Mouse (Mus musculus): ENCODE data around the gene Inpp4b. TPM values are rescaled to one million over a fixed set of nuclear protein-coding genes. Genes with fewer than 3 reads are reported as not detected.

Gene Inpp4b
- polyA plus RNA-seq, 1 experiment, result 1.9 TPM

GRCm38 (mm10) chr8:81774010-81774409, 431.7 kb downstream of the Inpp4b start:
- WGBS, result 71% methylated on average over 4 of the region's 4 CpGs
- no peak for DNase-seq
- H3K36me3 ChIP-seq (ENCODE audit: control insufficient read depth, insufficient read depth, low read length), result no peaks in the 10 kb centered on the region
- H3K27me3 ChIP-seq (replicated peaks; ENCODE audit: control insufficient read depth, insufficient read depth, low read length), result no peaks in the 10 kb centered on the region
- H3K27ac ChIP-seq (ENCODE audit: insufficient read depth, low read depth, low read length), result no peak overlapping the region
- no peaks in the 10 kb centered on the region for H3K4me1 ChIP-seq (ENCODE audit: control insufficient read depth, insufficient read depth, low read length)
- TF ChIP-seq CTCF (conservative IDR thresholded peaks at IDR 0.05; ENCODE audit: insufficient read depth, insufficient read length, low read depth, low read length) (no peak), POLR2A (IDR thresholded peaks at IDR 0.05; ENCODE audit: low read depth, low read length) (no peak)
- H3K4me3 ChIP-seq (ENCODE audit: insufficient read depth, low read depth, low read length), result no peak overlapping the region

- 67% methylated on average over 1 of the region's 1 CpGs for WGBS
- no peak for DNase-seq
- Histone ChIP-seq H3K4me3 (ENCODE audit: insufficient read depth, low read depth, low read length) (no peak overlapping the region), H3K36me3 (ENCODE audit: control insufficient read depth, insufficient read depth, low read length) (no peaks in the 10 kb centered on the region), H3K4me1 (ENCODE audit: control insufficient read depth, insufficient read depth, low read length) (no peaks in the 10 kb centered on the region), H3K27ac (ENCODE audit: insufficient read depth, low read depth, low read length) (no peak overlapping the region), H3K27me3 (replicated peaks; ENCODE audit: control insufficient read depth, insufficient read depth, low read length) (no peaks in the 10 kb centered on the region)
- no peak for TF ChIP-seq POLR2A (IDR thresholded peaks at IDR 0.05; ENCODE audit: low read depth, low read length)
- no peak for TF ChIP-seq CTCF (conservative IDR thresholded peaks at IDR 0.05; ENCODE audit: insufficient read depth, insufficient read length, low read depth, low read length)
These were observed 432.1 kb downstream of the Inpp4b start for GRCm38 (mm10) chr8:81774454-81774853.

GRCm38 (mm10) chr8:81776516-81777237, 434.3 kb downstream of the Inpp4b start:
- H3K36me3 ChIP-seq (ENCODE audit: control insufficient read depth, insufficient read depth, low read length), result no peaks in the 10 kb centered on the region
- no peaks in the 10 kb centered on the region for H3K4me1 ChIP-seq (ENCODE audit: control insufficient read depth, insufficient read depth, low read length)
- H3K27me3 ChIP-seq (replicated peaks; ENCODE audit: control insufficient read depth, insufficient read depth, low read length), result no peaks in the 10 kb centered on the region
- 57% methylated on average over 4 of the region's 4 CpGs for WGBS
- H3K27ac ChIP-seq (ENCODE audit: insufficient read depth, low read depth, low read length), result no peak overlapping the region
- no peak overlapping the region for H3K4me3 ChIP-seq (ENCODE audit: insufficient read depth, low read depth, low read length)
- no peak for DNase-seq
- TF ChIP-seq POLR2A (IDR thresholded peaks at IDR 0.05; ENCODE audit: low read depth, low read length) (no peak), CTCF (conservative IDR thresholded peaks at IDR 0.05; ENCODE audit: insufficient read depth, insufficient read length, low read depth, low read length) (no peak)

GRCm38 (mm10) chr8:81777704-81778103, 435.3 kb downstream of the Inpp4b start:
- Histone ChIP-seq H3K36me3 (ENCODE audit: control insufficient read depth, insufficient read depth, low read length) (no peaks in the 10 kb centered on the region), H3K27me3 (replicated peaks; ENCODE audit: control insufficient read depth, insufficient read depth, low read length) (no peaks in the 10 kb centered on the region), H3K4me1 (ENCODE audit: control insufficient read depth, insufficient read depth, low read length) (no peaks in the 10 kb centered on the region), H3K27ac (ENCODE audit: insufficient read depth, low read depth, low read length) (no peak overlapping the region), H3K4me3 (ENCODE audit: insufficient read depth, low read depth, low read length) (no peak overlapping the region)
- WGBS, result 91% methylated on average over 1 of the region's 1 CpGs
- no peak for DNase-seq
- no peak for TF ChIP-seq CTCF (conservative IDR thresholded peaks at IDR 0.05; ENCODE audit: insufficient read depth, insufficient read length, low read depth, low read length)
- no peak for TF ChIP-seq POLR2A (IDR thresholded peaks at IDR 0.05; ENCODE audit: low read depth, low read length)

- H3K4me1 ChIP-seq (ENCODE audit: control insufficient read depth, insufficient read depth, low read length), result no peaks in the 10 kb centered on the region
- H3K36me3 ChIP-seq (ENCODE audit: control insufficient read depth, insufficient read depth, low read length), result no peaks in the 10 kb centered on the region
- DNase-seq, result no peak
- H3K27ac ChIP-seq (ENCODE audit: insufficient read depth, low read depth, low read length), result no peak overlapping the region
- no peaks in the 10 kb centered on the region for H3K27me3 ChIP-seq (replicated peaks; ENCODE audit: control insufficient read depth, insufficient read depth, low read length)
- 83% methylated on average over 5 of the region's 5 CpGs for WGBS
- TF ChIP-seq CTCF (conservative IDR thresholded peaks at IDR 0.05; ENCODE audit: insufficient read depth, insufficient read length, low read depth, low read length), result no peak
- TF ChIP-seq POLR2A (IDR thresholded peaks at IDR 0.05; ENCODE audit: low read depth, low read length), result no peak
- no peak overlapping the region for H3K4me3 ChIP-seq (ENCODE audit: insufficient read depth, low read depth, low read length)
These were observed 437.1 kb downstream of the Inpp4b start for GRCm38 (mm10) chr8:81779440-81779839.

GRCm38 (mm10) chr8:81780166-81780565, 437.8 kb downstream of the Inpp4b start:
- H3K4me1 ChIP-seq (ENCODE audit: control insufficient read depth, insufficient read depth, low read length), result no peaks in the 10 kb centered on the region
- no peaks in the 10 kb centered on the region for H3K27me3 ChIP-seq (replicated peaks; ENCODE audit: control insufficient read depth, insufficient read depth, low read length)
- H3K36me3 ChIP-seq (ENCODE audit: control insufficient read depth, insufficient read depth, low read length), result no peaks in the 10 kb centered on the region
- H3K27ac ChIP-seq (ENCODE audit: insufficient read depth, low read depth, low read length), result no peak overlapping the region
- DNase-seq, result no peak
- no peak overlapping the region for H3K4me3 ChIP-seq (ENCODE audit: insufficient read depth, low read depth, low read length)
- TF ChIP-seq CTCF (conservative IDR thresholded peaks at IDR 0.05; ENCODE audit: insufficient read depth, insufficient read length, low read depth, low read length), result no peak
- TF ChIP-seq POLR2A (IDR thresholded peaks at IDR 0.05; ENCODE audit: low read depth, low read length), result no peak
- WGBS, result 89% methylated on average over 6 of the region's 6 CpGs

- no peak for DNase-seq
- H3K27ac ChIP-seq (ENCODE audit: insufficient read depth, low read depth, low read length), result no peak overlapping the region
- WGBS, result 89% methylated on average over 2 of the region's 2 CpGs
- H3K27me3 ChIP-seq (replicated peaks; ENCODE audit: control insufficient read depth, insufficient read depth, low read length), result no peaks in the 10 kb centered on the region
- no peak overlapping the region for H3K4me3 ChIP-seq (ENCODE audit: insufficient read depth, low read depth, low read length)
- no peaks in the 10 kb centered on the region for H3K4me1 ChIP-seq (ENCODE audit: control insufficient read depth, insufficient read depth, low read length)
- TF ChIP-seq CTCF (conservative IDR thresholded peaks at IDR 0.05; ENCODE audit: insufficient read depth, insufficient read length, low read depth, low read length), result no peak
- no peak for TF ChIP-seq POLR2A (IDR thresholded peaks at IDR 0.05; ENCODE audit: low read depth, low read length)
- no peaks in the 10 kb centered on the region for H3K36me3 ChIP-seq (ENCODE audit: control insufficient read depth, insufficient read depth, low read length)
These were observed 438.7 kb downstream of the Inpp4b start for GRCm38 (mm10) chr8:81780921-81781675.
